Mouse (Mus musculus) stomach, postnatal 0 days (tissue): Measurements from ENCODE around the gene Josd1.

Experiments used
- CTCF ChIP-seq: IDR thresholded peaks from 2 replicates; pipeline ENCODE4 v1.5.1; 2016; ENCODE audit warnings: antibody characterized with exemption, low read depth, mild to moderate bottlenecking, moderate library complexity
- EP300 ChIP-seq: optimal IDR thresholded peaks from 2 replicates; pipeline ENCODE3; 2016; ENCODE audit warnings: antibody characterized with exemption

- TF ChIP-seq CTCF: no peak
- no peak for TF ChIP-seq EP300
Observed at GRCm38 (mm10) chr15:79658531-79659375, 29.0 kb downstream of the Josd1 start, which contains the start of the genes Fam227a and Cby1.
